Mouse (Mus musculus) brain, embryonic 14.5 days (tissue): ENCODE measurements around the gene Celf2.

Source experiments
- CTCF ChIP-seq: fragments of 200-500 bp; IDR thresholded peaks from 2 replicates; pipeline ENCODE4 v1.5.1; 2012; ENCODE audit warnings: inconsistent platforms, mild to moderate bottlenecking, moderate library complexity, borderline replicate concordance; ENCODE audit not compliant: insufficient read depth, insufficient read length; ENCODE audit errors: extremely low read depth
- POLR2A ChIP-seq: fragments of 200-500 bp; IDR thresholded peaks from 2 replicates; pipeline ENCODE4 v1.6.1; 2012; ENCODE audit warnings: mild to moderate bottlenecking, inconsistent platforms, borderline replicate concordance; ENCODE audit not compliant: poor library complexity, insufficient read depth, insufficient read length, severe bottlenecking; ENCODE audit errors: extremely low read depth

DNA sequence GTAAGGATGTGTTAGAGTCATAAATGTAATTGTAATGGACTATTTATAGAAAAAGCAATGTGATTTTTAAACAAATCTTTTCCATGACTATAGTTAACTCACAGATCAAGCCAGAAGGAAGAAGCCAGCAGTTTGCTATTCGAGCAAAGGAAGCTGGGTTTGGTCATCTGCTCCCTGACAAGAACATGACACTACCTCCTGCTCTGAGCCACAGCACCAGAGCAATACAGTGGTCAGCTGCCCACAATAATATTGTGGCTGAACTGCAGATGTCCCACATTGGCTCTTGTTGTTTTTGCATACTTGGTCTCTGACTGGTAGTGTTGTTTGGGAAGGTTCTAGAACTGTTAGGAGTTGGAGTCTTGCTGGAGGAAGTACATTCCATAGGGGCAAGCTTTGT, 418.9 kb downstream of the Celf2 start:
- TF ChIP-seq POLR2A (no peak), CTCF (no peak)
